Mouse (Mus musculus) 416B (cell line): ENCODE measurements around the gene Nav2.
A peak's percentile ranks its signal among the peaks of the same experiment; 100 is the strongest.

Experiments used
- DNase-seq: peaks from one replicate; pipeline ENCODE4 v3.0.0; 2011; ENCODE audit warnings: low read depth

Nav2 gene

GRCm38 (mm10) chr7:49250581-49251307 lies 342.2 kb downstream of the Nav2 start:
- no peak for DNase-seq

DNA sequence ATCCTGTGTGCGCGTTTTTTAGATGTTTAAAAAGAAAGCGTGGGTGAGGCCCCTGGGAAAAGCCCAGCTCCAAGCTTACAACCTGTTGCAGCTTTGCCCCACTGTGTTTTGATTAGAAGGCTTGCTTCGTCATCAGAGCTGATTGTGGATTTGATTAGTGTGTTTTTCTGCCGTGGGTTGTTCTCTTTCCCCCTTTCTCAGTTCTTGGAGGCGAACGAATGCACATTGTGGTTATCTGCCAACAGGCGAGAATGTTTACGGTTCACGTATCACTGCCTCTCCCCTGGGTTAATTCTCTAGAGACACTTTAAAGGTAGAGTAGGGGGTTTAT lies 342.8 kb downstream of the Nav2 start:
- no peak for DNase-seq

- DNase-seq, result no peak
Observed at GRCm38 (mm10) chr7:49252444-49252843, 343.9 kb downstream of the Nav2 start.

- DNase-seq, result peak; percentile 47
Observed at GRCm38 (mm10) chr7:49252902-49253301, 344.4 kb downstream of the Nav2 start.

- no peak for DNase-seq
Observed at GRCm38 (mm10) chr7:49255053-49255452, 346.5 kb downstream of the Nav2 start.

DNA sequence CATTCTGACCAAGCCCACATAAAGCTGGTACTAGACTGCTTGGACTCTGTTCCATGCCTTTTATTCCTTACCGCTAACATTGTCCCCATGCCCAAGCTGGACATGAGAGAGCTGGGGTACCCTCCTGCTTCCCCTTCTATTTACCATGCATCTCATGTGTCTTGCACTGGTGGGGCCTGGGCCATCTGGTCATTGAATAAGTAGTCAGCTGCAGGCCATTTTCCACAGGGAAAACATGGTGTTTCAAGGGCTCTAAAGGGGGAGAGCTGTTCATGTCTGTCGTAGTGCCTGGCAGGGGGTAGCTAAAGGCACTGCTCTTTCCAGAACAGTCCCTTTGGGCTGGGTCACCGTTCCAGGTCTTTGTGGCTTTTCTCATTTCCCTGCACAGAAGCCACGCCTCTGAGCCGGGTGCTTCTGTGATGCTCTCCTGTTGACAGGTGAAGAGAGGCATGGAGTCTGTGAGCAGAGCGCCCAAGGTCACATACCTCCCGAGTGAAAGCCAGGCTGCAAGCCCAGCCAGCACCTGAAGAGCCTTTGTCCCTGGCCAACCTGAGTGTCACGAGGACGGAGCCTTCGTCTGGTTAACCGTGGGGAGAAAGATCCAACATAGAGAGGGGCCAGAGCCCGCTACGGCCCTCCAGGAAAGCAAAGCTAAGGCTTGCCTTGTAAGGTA lies 348.9 kb downstream of the Nav2 start:
- no peak for DNase-seq

GRCm38 (mm10) chr7:49258088-49258487 lies 349.6 kb downstream of the Nav2 start:
- no peak for DNase-seq

DNA sequence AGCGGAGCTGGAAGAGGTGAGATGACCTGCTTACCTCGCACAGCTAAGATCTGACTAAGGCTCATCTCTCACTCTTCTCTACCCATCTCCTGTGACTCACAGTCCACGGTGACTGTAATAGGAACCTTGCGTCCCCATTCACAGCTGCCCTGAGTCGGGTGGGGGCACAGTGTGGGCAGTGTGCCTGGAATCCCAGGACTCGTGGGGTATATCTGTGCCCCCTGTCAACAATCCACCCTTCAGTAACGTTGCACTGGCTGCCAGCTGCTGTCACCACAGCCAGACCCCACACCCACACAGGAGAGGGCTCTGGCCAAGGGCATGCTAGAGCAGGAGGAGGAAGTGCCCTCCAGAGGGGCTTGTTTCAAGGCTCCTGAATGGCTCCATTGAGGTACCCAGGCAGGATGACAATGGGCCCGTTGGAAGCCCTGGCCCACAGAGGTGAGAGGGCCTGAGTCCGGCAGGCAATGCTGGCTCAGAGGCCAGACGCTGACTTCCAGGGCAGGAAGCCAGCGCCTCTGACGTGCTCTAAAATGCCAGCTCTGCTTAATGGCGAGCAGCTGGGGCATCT lies 353.5 kb downstream of the Nav2 start:
- DNase-seq, result no peak

GRCm38 (mm10) chr7:49266422-49266821 lies 357.9 kb downstream of the Nav2 start:
- no peak for DNase-seq

DNA sequence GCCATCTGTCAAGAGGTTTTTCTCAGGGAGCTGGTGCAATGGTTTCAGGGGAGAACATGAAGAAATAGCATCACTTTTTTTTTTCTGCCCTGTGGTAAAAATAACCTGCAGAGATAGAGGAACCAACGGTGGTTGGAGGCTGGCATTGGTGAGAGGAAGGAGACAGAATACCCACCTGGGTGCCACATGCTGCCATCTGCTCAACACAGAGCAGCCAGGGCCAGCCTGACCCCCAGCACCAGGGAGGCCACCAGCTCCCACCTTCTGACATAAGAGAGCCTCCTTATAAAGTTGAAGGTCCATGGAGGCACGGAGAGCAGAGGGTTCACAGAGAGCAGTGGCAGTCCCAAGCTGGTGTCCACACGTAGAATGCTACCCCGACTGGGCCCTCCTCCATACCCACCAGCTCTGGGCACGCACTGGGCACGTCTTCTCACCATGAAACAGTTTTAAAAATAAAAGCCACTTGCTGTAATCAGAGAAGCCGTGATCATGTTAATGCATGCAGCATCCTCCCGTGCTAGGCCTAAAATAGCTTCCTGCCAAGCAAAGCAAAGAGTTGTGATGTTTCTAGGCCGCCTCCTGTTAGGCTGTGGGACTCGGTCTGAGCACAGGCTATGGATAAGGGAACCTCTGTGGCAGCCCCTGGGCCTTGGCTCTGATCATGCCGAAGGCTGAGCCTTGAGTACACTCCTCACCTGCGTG lies 359.3 kb downstream of the Nav2 start:
- DNase-seq, result no peak

GRCm38 (mm10) chr7:49268401-49268921 lies 359.9 kb downstream of the Nav2 start:
- DNase-seq, result no peak

DNA sequence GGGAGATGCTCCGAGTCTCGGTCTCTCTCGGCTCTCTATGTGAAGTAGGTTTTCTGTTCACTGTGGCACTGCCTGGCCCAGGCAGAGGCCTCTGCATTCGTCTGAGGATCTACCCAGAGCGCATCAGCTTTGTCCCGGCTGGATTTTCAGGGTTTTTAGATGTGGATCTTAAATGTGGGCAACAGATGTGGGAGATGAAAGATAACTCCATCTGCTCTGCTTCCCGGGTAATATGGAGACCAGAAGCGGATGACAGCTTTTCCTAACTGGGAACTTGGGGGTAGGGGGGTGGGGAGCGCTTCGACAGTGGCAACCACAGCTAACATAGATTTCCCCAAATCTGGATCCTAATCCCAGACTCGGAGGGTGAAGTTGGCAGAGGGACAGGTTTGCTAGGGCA lies 362.3 kb downstream of the Nav2 start:
- DNase-seq, result no peak

- peak; percentile 52 for DNase-seq
Observed at GRCm38 (mm10) chr7:49272445-49273439, 364.2 kb downstream of the Nav2 start.

GRCm38 (mm10) chr7:49273907-49274656 lies 365.6 kb downstream of the Nav2 start:
- no peak for DNase-seq

DNA sequence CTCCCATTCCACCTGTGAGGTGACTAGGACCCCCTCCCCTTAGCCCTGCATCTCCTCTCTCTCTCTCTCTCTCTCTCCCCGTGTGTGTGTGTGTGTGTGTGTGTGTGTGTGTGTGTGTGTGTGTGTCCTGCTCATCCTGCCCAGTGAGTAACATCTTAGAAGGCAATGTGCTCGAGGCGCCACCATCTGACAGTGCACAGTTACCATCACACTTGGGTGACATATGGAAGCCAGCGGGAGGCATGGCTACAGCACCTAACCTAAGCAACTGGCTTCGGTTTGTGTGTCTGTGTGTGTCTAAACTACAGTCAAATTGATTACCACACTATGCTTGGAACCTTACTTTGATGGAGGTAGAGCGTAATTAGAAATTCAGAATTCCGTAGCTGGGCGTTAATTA lies 366.2 kb downstream of the Nav2 start:
- no peak for DNase-seq

GRCm38 (mm10) chr7:49276163-49276562 lies 367.6 kb downstream of the Nav2 start:
- DNase-seq, result no peak

DNA sequence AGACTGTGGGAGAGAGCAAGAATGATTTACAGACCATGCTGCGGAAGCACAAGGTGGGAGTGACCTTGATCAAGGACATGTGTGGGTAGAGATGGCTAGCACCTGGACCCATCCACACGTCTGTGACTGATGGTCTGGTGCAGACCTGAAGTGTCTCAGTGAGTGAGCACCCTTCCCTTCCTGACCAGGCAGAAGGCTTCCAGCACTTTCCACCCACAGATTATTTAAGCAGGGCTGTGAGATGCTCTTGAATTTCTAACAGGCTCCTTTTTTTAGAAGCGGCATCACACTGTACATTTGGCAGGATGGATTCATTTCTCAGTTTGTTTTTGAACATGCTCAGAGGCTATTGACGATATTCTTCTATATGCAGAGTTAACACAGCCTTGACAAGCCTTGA lies 369.2 kb downstream of the Nav2 start:
- no peak for DNase-seq

DNA sequence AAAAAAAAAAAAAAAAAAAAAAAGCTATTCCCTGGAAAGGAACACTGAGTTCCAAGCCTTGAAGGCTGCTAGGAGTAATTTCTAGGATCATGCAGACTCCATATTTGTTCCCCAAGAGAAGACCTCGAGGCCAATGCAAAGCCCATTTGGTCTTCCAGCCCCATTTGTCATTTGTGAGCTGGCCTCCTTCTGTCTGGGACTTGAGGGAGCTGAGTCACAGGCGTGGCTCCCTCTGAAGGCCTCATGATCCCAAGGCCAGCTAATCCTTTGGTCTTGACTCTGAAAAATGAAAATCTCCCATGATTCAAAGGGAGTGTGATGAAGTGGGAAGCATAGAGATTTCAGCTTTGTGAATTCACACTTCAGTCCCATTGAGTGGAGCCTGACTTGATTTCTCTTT lies 370.0 kb downstream of the Nav2 start:
- no peak for DNase-seq

GRCm38 (mm10) chr7:49280427-49280826 lies 371.9 kb downstream of the Nav2 start:
- no peak for DNase-seq

DNA sequence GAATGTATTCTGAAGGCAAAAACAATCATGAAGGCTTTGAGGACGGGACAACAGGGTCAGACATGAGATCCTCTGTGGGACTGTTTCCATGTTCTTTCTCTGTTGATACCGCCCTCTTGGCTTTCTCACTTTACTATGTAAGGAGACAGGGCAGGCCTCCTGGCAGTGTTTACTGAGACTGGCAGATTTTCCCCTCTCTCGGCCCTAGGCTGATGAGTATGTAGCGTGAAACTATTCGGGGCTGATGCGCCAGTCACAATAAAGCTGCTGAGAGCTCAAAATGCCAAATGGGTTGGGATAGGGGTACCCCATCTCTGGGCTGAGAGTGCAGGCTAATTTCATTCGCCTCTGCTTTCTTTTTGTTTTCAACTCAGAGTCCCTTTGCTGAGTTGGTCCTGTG lies 373.9 kb downstream of the Nav2 start:
- DNase-seq, result no peak
